Mouse (Mus musculus) CH12.LX (cell line): ENCODE results near the gene Klhl21. TPM values are rescaled to one million over a fixed set of nuclear protein-coding genes. Genes with fewer than 3 reads are reported as not detected.

Experiments
- DNase-seq: peaks from one replicate; pipeline ENCODE4 v3.0.0-alpha.2; 2013; ENCODE audit errors: extremely low read depth
- H3K27ac ChIP-seq: 2 replicates; pipeline ENCODE4 v1.5.1; 2012; ENCODE audit warnings: low read depth, mild to moderate bottlenecking, control low read depth, moderate library complexity; ENCODE audit not compliant: insufficient read depth
- H3K27me3 ChIP-seq: replicated peaks from 2 replicates; pipeline ENCODE3; 2012; ENCODE audit warnings: inconsistent platforms
- H3K36me3 ChIP-seq, 2 experiments: replicated peaks in 1 of 2; 2 replicates each; pipeline versions ENCODE3 to v1.6.1; 2012; ENCODE audit warnings: inconsistent platforms in 1 of 2, low read length in 1 of 2, mild to moderate bottlenecking in 1 of 2, mixed read lengths in 1 of 2, moderate library complexity in 1 of 2; ENCODE audit not compliant: control insufficient read depth in 1 of 2, insufficient read depth in 1 of 2
- H3K4me1 ChIP-seq, 2 experiments: 2 replicates each; pipeline ENCODE4 v1.6.1; 2012; ENCODE audit warnings: inconsistent platforms in 1 of 2, moderate library complexity in 1 of 2; ENCODE audit not compliant: insufficient read depth in 2 of 2, control insufficient read depth in 1 of 2
- H3K4me2 ChIP-seq: 2 replicates; pipeline ENCODE4 v1.6.1; 2012; ENCODE audit warnings: low read depth, mild to moderate bottlenecking, control low read depth; ENCODE audit not compliant: poor library complexity, insufficient read depth, severe bottlenecking
- H3K4me3 ChIP-seq, 3 experiments: fragments of 150-350 bp in 1 of 3; sonication (generic) in 1 of 3; replicated peaks in 1 of 3; 2 replicates each; pipeline versions ENCODE3 to v1.5.1; 2011 to 2012; ENCODE audit warnings: low read depth in 2 of 3, low read length in 2 of 3, mild to moderate bottlenecking in 2 of 3, moderate library complexity in 2 of 3, control low read depth in 1 of 3, improper control_type of control experiment in 1 of 3, inconsistent platforms in 1 of 3, mixed read lengths in 1 of 3; ENCODE audit not compliant: poor library complexity in 1 of 3
- H3K79me2 ChIP-seq: replicated peaks from 2 replicates; pipeline ENCODE4 v1.6.1; 2012; ENCODE audit warnings: mild to moderate bottlenecking, moderate library complexity; ENCODE audit not compliant: control insufficient read depth, poor library complexity, insufficient read depth, severe bottlenecking; ENCODE audit errors: extremely low read depth
- H3K9ac ChIP-seq: 2 replicates; pipeline ENCODE4 v1.6.1; 2012; ENCODE audit warnings: low read depth, mild to moderate bottlenecking, control low read depth, moderate library complexity; ENCODE audit not compliant: insufficient read depth
- H3K9me3 ChIP-seq: replicated peaks from 2 replicates; pipeline ENCODE3; 2012; ENCODE audit warnings: low read length, inconsistent platforms, mixed read lengths
- BHLHE40 ChIP-seq: IDR thresholded peaks from 2 replicates; pipeline ENCODE4 v1.6.1; 2011; ENCODE audit warnings: mild to moderate bottlenecking, low read depth, low read length, improper control_type of control experiment
- CHD1 ChIP-seq: IDR thresholded peaks from 2 replicates; pipeline ENCODE4 v1.6.1; 2012; ENCODE audit warnings: low read depth, low read length, improper control_type of control experiment, inconsistent platforms
- CHD2 ChIP-seq: IDR thresholded peaks from 2 replicates; pipeline ENCODE4 v1.6.1; 2011; ENCODE audit warnings: low read length, improper control_type of control experiment
- E2F4 ChIP-seq: IDR thresholded peaks from 2 replicates; pipeline ENCODE4 v1.6.1; 2011; ENCODE audit warnings: low read depth, low read length, improper control_type of control experiment; ENCODE audit not compliant: insufficient replicate concordance
- ELF1 ChIP-seq: IDR thresholded peaks from 2 replicates; pipeline ENCODE4 v1.6.1; 2014; ENCODE audit warnings: low read depth, mild to moderate bottlenecking, inconsistent platforms, low read length, improper control_type of control experiment
- HCFC1 ChIP-seq: IDR thresholded peaks from 2 replicates; pipeline ENCODE4 v1.6.1; 2012; ENCODE audit warnings: low read depth, mild to moderate bottlenecking, inconsistent platforms, low read length, improper control_type of control experiment
- JUN ChIP-seq: IDR thresholded peaks from 2 replicates; pipeline ENCODE4 v1.6.1; 2011; ENCODE audit warnings: low read depth, mild to moderate bottlenecking, low read length, improper control_type of control experiment, moderate library complexity; ENCODE audit not compliant: insufficient read depth
- JUND ChIP-seq: conservative IDR thresholded peaks from 2 replicates; pipeline ENCODE4 v1.6.1; 2011; ENCODE audit warnings: low read depth, low read length, improper control_type of control experiment
- KAT2A ChIP-seq: IDR thresholded peaks from 2 replicates; pipeline ENCODE4 v1.6.1; 2012; ENCODE audit warnings: low read length, improper control_type of control experiment, inconsistent platforms; ENCODE audit not compliant: insufficient replicate concordance
- MAFK ChIP-seq: IDR thresholded peaks from 2 replicates; pipeline ENCODE4 v1.6.1; 2011; ENCODE audit warnings: low read length, improper control_type of control experiment; ENCODE audit not compliant: insufficient replicate concordance
- MAZ ChIP-seq: IDR thresholded peaks from 2 replicates; pipeline ENCODE4 v1.6.1; 2012; ENCODE audit warnings: low read depth, mild to moderate bottlenecking, inconsistent platforms, low read length, improper control_type of control experiment, moderate library complexity
- MEF2A ChIP-seq: IDR thresholded peaks from 2 replicates; pipeline ENCODE4 v1.6.1; 2014; ENCODE audit warnings: low read depth, mild to moderate bottlenecking, inconsistent platforms, low read length, improper control_type of control experiment, borderline replicate concordance
- MXI1 ChIP-seq: IDR thresholded peaks from 2 replicates; pipeline ENCODE4 v1.6.1; 2011; ENCODE audit warnings: mild to moderate bottlenecking, low read depth, low read length, improper control_type of control experiment
- NELFE ChIP-seq: IDR thresholded peaks from 2 replicates; pipeline ENCODE4 v1.6.1; 2011; ENCODE audit warnings: low read depth, low read length, improper control_type of control experiment
- NRF1 ChIP-seq: IDR thresholded peaks from 2 replicates; pipeline ENCODE4 v1.6.1; 2014; ENCODE audit warnings: low read depth, mild to moderate bottlenecking, inconsistent platforms, low read length, improper control_type of control experiment, moderate library complexity
- PAX5 ChIP-seq: IDR thresholded peaks from 2 replicates; pipeline ENCODE4 v1.6.1; 2012; ENCODE audit warnings: low read length, inconsistent platforms, mixed read lengths
- POLR2A ChIP-seq: IDR thresholded peaks from 2 replicates; pipeline ENCODE4 v1.6.1; 2011; ENCODE audit warnings: low read depth, mild to moderate bottlenecking, improper control_type of control experiment, low read length
- POLR2AphosphoS2 ChIP-seq: IDR thresholded peaks from 2 replicates; pipeline ENCODE4 v1.6.1; 2011; ENCODE audit warnings: low read depth, low read length, improper control_type of control experiment
- TBP ChIP-seq: conservative IDR thresholded peaks from 2 replicates; pipeline ENCODE4 v1.6.1; 2011; ENCODE audit warnings: low read depth, low read length, improper control_type of control experiment
- TCF12 ChIP-seq: IDR thresholded peaks from 2 replicates; pipeline ENCODE4 v1.6.1; 2014; ENCODE audit warnings: low read depth, mild to moderate bottlenecking, inconsistent platforms, low read length, improper control_type of control experiment
- UBTF ChIP-seq: IDR thresholded peaks from 2 replicates; pipeline ENCODE4 v1.6.1; 2012; ENCODE audit warnings: low read depth, mild to moderate bottlenecking, inconsistent platforms, low read length, improper control_type of control experiment, moderate library complexity
- USF2 ChIP-seq: conservative IDR thresholded peaks from 2 replicates; pipeline ENCODE4 v1.6.1; 2011; ENCODE audit warnings: low read depth, low read length, improper control_type of control experiment
- ZC3H11A ChIP-seq: IDR thresholded peaks from 2 replicates; pipeline ENCODE4 v1.6.1; 2012; ENCODE audit warnings: low read depth, mild to moderate bottlenecking, inconsistent platforms, low read length, improper control_type of control experiment
- ZKSCAN1 ChIP-seq: IDR thresholded peaks from 2 replicates; pipeline ENCODE4 v1.6.1; 2012; ENCODE audit warnings: low read depth, inconsistent platforms, low read length, improper control_type of control experiment, borderline replicate concordance
- dilution Hi-C: fragments of 300-500 bp; cut with MboI; formaldehyde crosslinking; loops from 2 replicates; pipeline ENCODE4 v1.14.3; 2020; ENCODE audit warnings: low sequenced_read_pairs; ENCODE audit not compliant: extremely low pct_unique_long_range_greater_than_20kb, extremely low pct_ligation_motif_present
- in situ Hi-C: fragments of 300-500 bp; cut with MboI; formaldehyde crosslinking; loops from 3 replicates; pipeline ENCODE4 v1.14.3; 2019; ENCODE audit warnings: low sequenced_read_pairs, low pct_ligation_motif_present, low pct_unique_long_range_greater_than_20kb, mixed read lengths
- polyA plus RNA-seq: library from polyadenylated mRNA; unstranded; fragments of >175 nt; gene quantifications from 2 replicates; pipeline ENCODE4 v1.2.1, GENCODE M21; 2012; ENCODE audit warnings: low read depth; ENCODE audit not compliant: insufficient read length
- total RNA-seq, 2 experiments: library from RNA; depleted of rRNA; stranded (reverse); fragments of 300-350 nt in 1 of 2; fragments of >200 nt in 1 of 2; gene quantifications; 2 replicates each; pipeline ENCODE4 v1.2.3; 2012 to 2014

Klhl21 gene
- total and polyA plus RNA-seq, 3 experiments, result 4.4 to 9.4 (median 7.1) TPM

DNA sequence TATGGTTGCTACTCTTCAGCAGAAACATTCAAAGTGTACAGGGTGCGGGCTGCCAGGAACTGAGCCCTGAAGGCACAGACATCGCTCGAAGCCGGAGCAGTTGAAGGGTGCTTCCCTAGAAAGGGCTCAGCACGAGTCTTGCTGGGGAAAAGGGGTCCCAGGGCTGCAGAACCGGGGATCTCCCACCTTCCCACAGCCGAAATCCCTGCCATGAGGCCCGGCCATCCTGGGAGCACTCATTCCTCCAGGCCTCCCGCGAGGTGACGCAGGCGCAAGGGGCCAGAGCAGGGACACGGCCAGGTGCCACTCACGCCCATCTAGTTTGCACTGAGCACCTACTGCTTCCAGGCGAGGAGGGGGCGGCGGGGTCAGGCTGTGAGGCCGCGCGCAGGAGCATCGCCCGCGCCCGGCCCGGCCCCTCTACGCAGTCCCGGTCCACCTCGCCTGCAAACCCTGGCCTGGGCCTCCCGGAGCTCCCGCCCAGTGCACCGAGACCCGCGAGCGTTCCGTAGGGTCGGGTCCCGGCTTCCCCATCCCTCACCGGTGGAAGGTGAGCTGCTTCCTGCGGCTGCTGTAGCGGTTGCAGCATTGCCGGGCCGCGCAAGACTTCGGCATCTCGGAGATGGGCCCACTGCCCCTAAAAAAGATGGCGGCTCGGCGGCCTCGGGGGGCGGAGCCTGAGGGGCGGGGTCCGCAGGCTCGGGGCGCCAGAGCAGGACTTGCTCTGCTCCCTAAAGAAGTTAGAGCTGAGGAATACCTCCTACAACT, 20.1 kb upstream of the Klhl21 start, which contains the start of gene Thap3:
Thap3 (minus strand) TSS at position 656 of the 768 bp plus-strand sequence.
- H3K4me3 ChIP-seq, result peak within 1 kb of the TSS; percentile 83 to 90 (median 86)
- dilution Hi-C loops, result no loop called here
- H3K79me2 ChIP-seq, result peaks cover 10% of the 10 kb centered on the region
- H3K27me3 ChIP-seq, result no peaks in the 10 kb centered on the region
- in situ Hi-C loops, result no loop called here
- TF ChIP-seq MXI1 (no peak; the same call in 1 of the 2 replicates), POLR2A (peak; percentile 69), POLR2AphosphoS2 (peak; percentile 37; the same call in 1 of the 2 replicates), KAT2A (0 out of 2 replicates have a peak, but pooled peaks have one; percentile 28), E2F4 (no peak), HCFC1 (peak; percentile 78), NELFE (peak; percentile 56; the same call in 1 of the 2 replicates), TCF12 (peak; percentile 41; the same call in 1 of the 2 replicates), JUND (no peak), NRF1 (peak; percentile 67), ZC3H11A (no peak), MEF2A (no peak), MAZ (0 out of 2 replicates have a peak, but pooled peaks have one; percentile 20), CHD2 (no peak), MAFK (no peak), UBTF (peak; percentile 63; the same call in 1 of the 2 replicates), ELF1 (0 out of 2 replicates have a peak, but pooled peaks have one; percentile 17), PAX5 (no peak)
- TF ChIP-seq, all 38 proteins: peak for 10
- peak; percentile 58 for DNase-seq
- Histone ChIP-seq H3K9ac (peak within 1 kb of the TSS; percentile 47), H3K27ac (peak within 1 kb of the TSS; percentile 51; the same call in 1 of the 2 replicates), H3K4me1 (peaks cover 7 to 26% of the 10 kb centered on the region in 2 experiments; a peak in 3 of 4 replicates), H3K4me2 (peak within 1 kb of the TSS; percentile 82), H3K9me3 (no peaks in the 10 kb centered on the region), H3K36me3 (peaks cover 40 to 61% of the 10 kb centered on the region in 2 experiments)

- TF ChIP-seq USF2, result no peak
- no peak for TF ChIP-seq NELFE
- no peak for TF ChIP-seq ZKSCAN1
- 0 out of 2 replicates have a peak, but pooled peaks have one; percentile 2 for TF ChIP-seq ELF1
- no peak for TF ChIP-seq BHLHE40
- TF ChIP-seq CHD1, result no peak
- no peak for TF ChIP-seq TBP
- no peak for TF ChIP-seq JUN
- TF ChIP-seq, all 38 proteins: peak for 1
- H3K9me3 ChIP-seq, result no peaks in the 10 kb centered on the region
- H3K79me2 ChIP-seq, result peaks cover 10% of the 10 kb centered on the region
- DNase-seq, result no peak
- no peak overlapping the region for H3K9ac ChIP-seq
- peak overlapping the region in 2 of 3 experiments; percentile 23 to 90 for H3K4me3 ChIP-seq
- no peaks in the 10 kb centered on the region for H3K27me3 ChIP-seq
- no peak overlapping the region for H3K27ac ChIP-seq
- H3K4me1 ChIP-seq, result peaks cover 7 to 26% of the 10 kb centered on the region in 2 experiments; a peak in 3 of 4 replicates
- dilution Hi-C loops, result no loop called here
- H3K4me2 ChIP-seq, result no peak overlapping the region
- in situ Hi-C loops, result no loop called here
- H3K36me3 ChIP-seq, result peaks cover 35 to 60% of the 10 kb centered on the region in 2 experiments
Measured at GRCm38 (mm10) chr4:151989110-151989488, 19.5 kb upstream of the Klhl21 start.
